Mouse (Mus musculus) C2C12 (cell line): ENCODE measurements around the gene Rbm33. TPM values are rescaled to one million over a fixed set of nuclear protein-coding genes. Genes with fewer than 3 reads are reported as not detected.

Experiments
- H3K27me3 ChIP-seq: one replicate; pipeline ENCODE4 v1.6.1; 2011; ENCODE audit not compliant: control insufficient read depth, insufficient read depth, insufficient read length
- H3K36me3 ChIP-seq: one replicate; pipeline ENCODE4 v1.6.1; 2011; ENCODE audit not compliant: control insufficient read depth, insufficient read depth
- H3K4me3 ChIP-seq: one replicate; pipeline ENCODE4 v1.5.1; 2011; ENCODE audit warnings: mild to moderate bottlenecking, control low read depth; ENCODE audit not compliant: poor library complexity, insufficient read depth, severe bottlenecking
- H3K79me2 ChIP-seq: one replicate; pipeline ENCODE4 v1.6.1; 2011; ENCODE audit not compliant: control insufficient read depth, insufficient read depth
- H3K79me3 ChIP-seq: one replicate; pipeline ENCODE4 v1.6.1; 2011; ENCODE audit warnings: low read depth, control low read depth
- H3ac ChIP-seq: one replicate; pipeline ENCODE3; 2011; ENCODE audit warnings: low read depth; ENCODE audit not compliant: control insufficient read depth, insufficient read length
- CEBPB ChIP-seq: IDR thresholded peaks from one replicate; pipeline ENCODE4 v1.6.1; 2011; ENCODE audit warnings: low read depth, mild to moderate bottlenecking, control low read depth, moderate library complexity
- CTCF ChIP-seq: IDR thresholded peaks from one replicate; pipeline ENCODE4 v1.5.1; 2011; ENCODE audit not compliant: control insufficient read depth, insufficient read depth, insufficient read length
- FOSL1 ChIP-seq: IDR thresholded peaks from one replicate; pipeline ENCODE4 v1.8.0; 2011; ENCODE audit warnings: mild to moderate bottlenecking, low read length; ENCODE audit not compliant: poor library complexity, insufficient read depth, severe bottlenecking
- MAX ChIP-seq: IDR thresholded peaks from one replicate; pipeline ENCODE4 v1.6.1; 2011; ENCODE audit warnings: mild to moderate bottlenecking, control low read depth
- MYOD1 ChIP-seq: IDR thresholded peaks from one replicate; pipeline ENCODE4 v1.6.1; 2011; ENCODE audit warnings: low read depth; ENCODE audit not compliant: control insufficient read depth, insufficient read length
- MYOG ChIP-seq: IDR thresholded peaks from one replicate; pipeline ENCODE4 v1.6.1; 2011; ENCODE audit not compliant: control insufficient read depth, insufficient read length; ENCODE audit errors: extremely low read depth
- USF1 ChIP-seq: IDR thresholded peaks from one replicate; pipeline ENCODE4 v1.6.1; 2011; ENCODE audit warnings: low read depth, mild to moderate bottlenecking, control low read depth, moderate library complexity
- polyA plus RNA-seq: library from polyadenylated mRNA; unstranded; fragments of >200 nt; fragmentation: generic; extraction: Trizol; gene quantifications from one replicate; pipeline ENCODE4 v1.2.1, GENCODE M21; 2012; ENCODE audit warnings: missing spikeins

Gene Rbm33
- polyA plus RNA-seq, 1 experiment: 10.1 TPM

DNA sequence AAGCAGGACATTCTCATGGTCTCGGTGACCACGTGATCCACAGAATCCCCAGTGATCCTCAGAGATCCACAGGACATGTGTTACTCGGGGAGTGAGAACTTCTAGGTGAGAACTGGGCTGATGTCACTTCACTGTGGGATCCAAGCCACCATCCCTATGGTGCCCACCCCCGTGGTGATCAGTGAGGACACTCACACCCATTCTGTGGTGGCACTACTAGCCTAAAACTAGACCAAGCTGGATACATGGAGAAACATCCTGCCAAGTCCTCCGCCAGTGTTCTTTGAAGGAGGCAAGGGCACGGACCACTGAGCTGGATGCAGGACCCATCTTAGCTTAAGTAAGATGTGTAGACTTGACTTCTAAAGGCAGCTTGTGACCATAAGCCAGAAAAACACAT, 17.6 kb upstream of the Rbm33 start:
- Histone ChIP-seq H3K79me2 (no peaks in the 10 kb centered on the region), H3ac (no peak overlapping the region), H3K27me3 (no peaks in the 10 kb centered on the region), H3K36me3 (no peaks in the 10 kb centered on the region), H3K4me3 (no peak overlapping the region), H3K79me3 (no peaks in the 10 kb centered on the region)
- TF ChIP-seq MAX: no peak
- no peak for TF ChIP-seq MYOD1
- TF ChIP-seq USF1: no peak
- TF ChIP-seq CEBPB: no peak
- no peak for TF ChIP-seq FOSL1
- no peak for TF ChIP-seq CTCF
- TF ChIP-seq MYOG: no peak

GRCm38 (mm10) chr5:28302671-28303070, 14.2 kb upstream of the Rbm33 start:
- H3K4me3 ChIP-seq: no peak overlapping the region
- H3K36me3 ChIP-seq: no peaks in the 10 kb centered on the region
- no peaks in the 10 kb centered on the region for H3K79me3 ChIP-seq
- no peak overlapping the region for H3ac ChIP-seq
- H3K27me3 ChIP-seq: no peaks in the 10 kb centered on the region
- no peaks in the 10 kb centered on the region for H3K79me2 ChIP-seq
- TF ChIP-seq MYOD1 (no peak), MYOG (no peak)

DNA sequence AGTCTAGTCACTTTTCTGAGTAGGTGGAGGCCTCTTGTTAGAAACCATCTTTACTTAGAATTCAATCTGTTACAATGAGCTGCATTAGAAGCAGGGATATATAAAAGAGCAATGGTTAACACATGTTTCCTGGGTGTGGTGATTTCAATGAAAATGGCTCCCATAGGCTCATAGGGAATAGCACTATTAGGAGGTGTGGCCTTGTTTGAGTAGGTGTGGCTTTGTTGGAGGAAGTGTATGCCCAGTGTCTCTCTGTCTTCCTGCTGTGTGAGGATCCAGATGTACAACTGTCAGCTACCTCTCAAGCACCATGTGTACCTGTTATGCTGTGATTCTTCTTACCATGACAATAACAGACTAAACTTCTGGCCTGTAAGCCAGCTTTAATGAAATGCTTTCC, 12.4 kb upstream of the Rbm33 start:
- Histone ChIP-seq H3K36me3 (no peaks in the 10 kb centered on the region), H3K4me3 (no peak overlapping the region)
- TF ChIP-seq MYOD1: no peak
- no peak for TF ChIP-seq USF1
- no peak for TF ChIP-seq MAX
- no peak for TF ChIP-seq MYOG
- TF ChIP-seq CEBPB: no peak
- no peak for TF ChIP-seq CTCF
- TF ChIP-seq FOSL1: no peak

GRCm38 (mm10) chr5:28315526-28315925, 1.4 kb upstream of the Rbm33 start:
- Histone ChIP-seq H3K79me3 (peaks cover 30% of the 10 kb centered on the region), H3K4me3 (no peak overlapping the region), H3K36me3 (peaks cover 6% of the 10 kb centered on the region), H3K27me3 (no peaks in the 10 kb centered on the region), H3K79me2 (peaks cover 37% of the 10 kb centered on the region), H3ac (no peak overlapping the region)
- TF ChIP-seq MAX (no peak), FOSL1 (no peak), MYOG (no peak), USF1 (no peak), CEBPB (no peak), MYOD1 (no peak), CTCF (no peak)

More for the DNA sequence above, 12.4 kb upstream of the Rbm33 start:
- no peaks in the 10 kb centered on the region for H3K79me3 ChIP-seq
- no peak overlapping the region for H3ac ChIP-seq
- H3K79me2 ChIP-seq: no peaks in the 10 kb centered on the region
- H3K27me3 ChIP-seq: peaks cover 3% of the 10 kb centered on the region

GRCm38 (mm10) chr5:28316151-28316721, 685 bp upstream of the Rbm33 start:
- peak overlapping the region; percentile 85 for H3ac ChIP-seq
- no peaks in the 10 kb centered on the region for H3K27me3 ChIP-seq
- H3K4me3 ChIP-seq: peak overlapping the region; percentile 65
- H3K79me3 ChIP-seq: peaks cover 36% of the 10 kb centered on the region
- TF ChIP-seq FOSL1 (no peak), CTCF (no peak), MYOD1 (no peak), CEBPB (no peak), MAX (no peak), MYOG (no peak), USF1 (no peak)
- H3K36me3 ChIP-seq: peaks cover 10% of the 10 kb centered on the region
- peaks cover 44% of the 10 kb centered on the region for H3K79me2 ChIP-seq

DNA sequence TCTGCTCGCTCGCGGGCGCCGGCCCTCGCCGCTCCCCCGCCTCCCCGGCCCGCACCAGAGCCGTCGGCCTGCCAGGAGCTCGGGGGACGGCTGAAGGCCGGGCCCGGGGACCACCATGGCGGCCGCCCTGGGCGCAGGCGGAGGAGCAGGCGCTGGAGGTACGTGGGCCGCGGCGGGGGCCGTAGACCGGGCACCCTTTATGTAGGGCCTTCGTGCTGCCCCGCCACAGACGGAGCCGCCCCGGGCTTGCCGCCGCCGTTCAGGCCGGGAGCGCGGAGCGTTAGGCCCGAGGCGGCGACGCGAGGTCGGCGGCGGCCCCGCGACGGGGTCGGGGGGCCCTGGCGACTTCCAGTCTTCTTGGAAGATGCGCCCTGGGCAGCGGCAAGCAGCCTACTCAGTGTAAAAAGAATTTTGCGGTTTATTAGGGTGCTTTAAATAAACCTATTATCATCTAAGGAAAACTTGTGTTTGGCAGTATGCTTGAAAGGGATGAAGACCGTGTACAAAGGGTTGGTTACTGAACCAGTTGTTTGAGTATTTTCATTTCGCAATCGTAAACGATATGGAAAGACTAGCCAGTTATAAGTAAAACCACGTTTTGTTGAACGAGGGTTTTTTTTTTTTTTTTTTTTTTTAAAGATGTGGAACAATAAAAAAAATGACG, 464 bp downstream of the Rbm33 start:
- H3K79me3 ChIP-seq: peaks cover 46% of the 10 kb centered on the region
- H3K27me3 ChIP-seq: no peaks in the 10 kb centered on the region
- H3ac ChIP-seq: peak overlapping the region; percentile 85
- H3K36me3 ChIP-seq: peaks cover 10% of the 10 kb centered on the region
- H3K4me3 ChIP-seq: peak overlapping the region; percentile 65
- TF ChIP-seq MYOG (no peak), USF1 (no peak), CEBPB (peak; percentile 28), FOSL1 (no peak), MAX (no peak), MYOD1 (no peak), CTCF (no peak)
- peaks cover 55% of the 10 kb centered on the region for H3K79me2 ChIP-seq
